Mouse (Mus musculus): Measurements from ENCODE around the gene Opa3. TPM values are rescaled to one million over a fixed set of nuclear protein-coding genes. Genes with fewer than 3 reads are reported as not detected.

The Opa3 gene
- polyA plus RNA-seq (2014; fragmentation: Illumina TruSeq; extraction: RNeasy Lipid Tissue Mini Kit (QIAGEN cat#74804); ENCODE audit: low read depth, low replicate concordance) = 69.0 TPM

GRCm38 (mm10) chr7:19227883-19228792 lies at the start of gene Opa3:
Opa3 (plus strand) TSS chr7:19228334.

GRCm38 (mm10) chr7:19211996-19212755 lies 16.0 kb upstream of the Opa3 start, which contains the start of gene Gpr4:
Gpr4 (plus strand) TSS chr7:19212538.

GRCm38 (mm10) chr7:19271238-19272172 lies 43.4 kb downstream of the Opa3 start, which contains the start of gene Vasp:
Vasp (minus strand) TSS chr7:19271817.

GRCm38 (mm10) chr7:19279581-19280114 lies 51.5 kb downstream of the Opa3 start, which contains the start of gene Ppm1n:
Ppm1n (minus strand) TSS chr7:19280064.

GRCm38 (mm10) chr7:19282385-19282784 lies 54.3 kb downstream of the Opa3 start, which contains the start of gene Rtn2:
Rtn2 (plus strand) TSS chr7:19282624.

Other genes starting within 250 kb of the Opa3 start
- not detected for gene Nanos2, start 240.9 kb upstream of the Opa3 start, polyA plus RNA-seq (2014; fragmentation: Illumina TruSeq; extraction: RNeasy Lipid Tissue Mini Kit (QIAGEN cat#74804); ENCODE audit: low read depth, low replicate concordance)
- gene Mypop, start 237.1 kb upstream of the Opa3 start, polyA plus RNA-seq (2014; fragmentation: Illumina TruSeq; extraction: RNeasy Lipid Tissue Mini Kit (QIAGEN cat#74804); ENCODE audit: low read depth, low replicate concordance) = 3.9 TPM
- gene Irf2bp1, start 224.3 kb upstream of the Opa3 start, polyA plus RNA-seq (2014; fragmentation: Illumina TruSeq; extraction: RNeasy Lipid Tissue Mini Kit (QIAGEN cat#74804); ENCODE audit: low read depth, low replicate concordance) = 15.7 TPM
- not detected for gene Foxa3, start 204.8 kb upstream of the Opa3 start, polyA plus RNA-seq (2014; fragmentation: Illumina TruSeq; extraction: RNeasy Lipid Tissue Mini Kit (QIAGEN cat#74804); ENCODE audit: low read depth, low replicate concordance)
- gene Sympk, start 204.0 kb upstream of the Opa3 start, polyA plus RNA-seq (2014; fragmentation: Illumina TruSeq; extraction: RNeasy Lipid Tissue Mini Kit (QIAGEN cat#74804); ENCODE audit: low read depth, low replicate concordance) = 84.9 TPM
- gene Rsph6a, start 173.6 kb upstream of the Opa3 start, polyA plus RNA-seq (2014; fragmentation: Illumina TruSeq; extraction: RNeasy Lipid Tissue Mini Kit (QIAGEN cat#74804); ENCODE audit: low read depth, low replicate concordance) = not detected
- 61.5 TPM for gene Dmwd, start 152.1 kb upstream of the Opa3 start, polyA plus RNA-seq (2014; fragmentation: Illumina TruSeq; extraction: RNeasy Lipid Tissue Mini Kit (QIAGEN cat#74804); ENCODE audit: low read depth, low replicate concordance)
- gene Dmpk, start 144.5 kb upstream of the Opa3 start, polyA plus RNA-seq (2014; fragmentation: Illumina TruSeq; extraction: RNeasy Lipid Tissue Mini Kit (QIAGEN cat#74804); ENCODE audit: low read depth, low replicate concordance) = 569 TPM
- 11.9 TPM for gene Six5, start 133.7 kb upstream of the Opa3 start, polyA plus RNA-seq (2014; fragmentation: Illumina TruSeq; extraction: RNeasy Lipid Tissue Mini Kit (QIAGEN cat#74804); ENCODE audit: low read depth, low replicate concordance)
- not detected for gene Gm4969, start 110.0 kb upstream of the Opa3 start, polyA plus RNA-seq (2014; fragmentation: Illumina TruSeq; extraction: RNeasy Lipid Tissue Mini Kit (QIAGEN cat#74804); ENCODE audit: low read depth, low replicate concordance)
- gene Fbxo46, start 108.5 kb upstream of the Opa3 start, polyA plus RNA-seq (2014; fragmentation: Illumina TruSeq; extraction: RNeasy Lipid Tissue Mini Kit (QIAGEN cat#74804); ENCODE audit: low read depth, low replicate concordance) = 4.0 TPM
- gene Qpctl, start 79.0 kb upstream of the Opa3 start, polyA plus RNA-seq (2014; fragmentation: Illumina TruSeq; extraction: RNeasy Lipid Tissue Mini Kit (QIAGEN cat#74804); ENCODE audit: low read depth, low replicate concordance) = 5.1 TPM
- gene Snrpd2, start 78.6 kb upstream of the Opa3 start, polyA plus RNA-seq (2014; fragmentation: Illumina TruSeq; extraction: RNeasy Lipid Tissue Mini Kit (QIAGEN cat#74804); ENCODE audit: low read depth, low replicate concordance) = 49.9 TPM
- 0.89 TPM for gene Gipr, start 62.2 kb upstream of the Opa3 start, polyA plus RNA-seq (2014; fragmentation: Illumina TruSeq; extraction: RNeasy Lipid Tissue Mini Kit (QIAGEN cat#74804); ENCODE audit: low read depth, low replicate concordance)
- 36.9 TPM for gene Eml2, start 51.9 kb upstream of the Opa3 start, polyA plus RNA-seq (2014; fragmentation: Illumina TruSeq; extraction: RNeasy Lipid Tissue Mini Kit (QIAGEN cat#74804); ENCODE audit: low read depth, low replicate concordance)
- 8.0 TPM for gene Gpr4, start 15.8 kb upstream of the Opa3 start, polyA plus RNA-seq (2014; fragmentation: Illumina TruSeq; extraction: RNeasy Lipid Tissue Mini Kit (QIAGEN cat#74804); ENCODE audit: low read depth, low replicate concordance)
- gene Vasp, start 43.5 kb downstream of the Opa3 start, polyA plus RNA-seq (2014; fragmentation: Illumina TruSeq; extraction: RNeasy Lipid Tissue Mini Kit (QIAGEN cat#74804); ENCODE audit: low read depth, low replicate concordance) = 36.4 TPM
- not detected for gene Ppm1n, start 51.7 kb downstream of the Opa3 start, polyA plus RNA-seq (2014; fragmentation: Illumina TruSeq; extraction: RNeasy Lipid Tissue Mini Kit (QIAGEN cat#74804); ENCODE audit: low read depth, low replicate concordance)
- gene Rtn2, start 54.3 kb downstream of the Opa3 start, polyA plus RNA-seq (2014; fragmentation: Illumina TruSeq; extraction: RNeasy Lipid Tissue Mini Kit (QIAGEN cat#74804); ENCODE audit: low read depth, low replicate concordance) = 176 TPM
- gene Fosb, start 81.7 kb downstream of the Opa3 start, polyA plus RNA-seq (2014; fragmentation: Illumina TruSeq; extraction: RNeasy Lipid Tissue Mini Kit (QIAGEN cat#74804); ENCODE audit: low read depth, low replicate concordance) = 3.6 TPM
- 48.8 TPM for gene Ercc1, start 116.4 kb downstream of the Opa3 start, polyA plus RNA-seq (2014; fragmentation: Illumina TruSeq; extraction: RNeasy Lipid Tissue Mini Kit (QIAGEN cat#74804); ENCODE audit: low read depth, low replicate concordance)
- 13.4 TPM for gene Cd3eap, start 131.1 kb downstream of the Opa3 start, polyA plus RNA-seq (2014; fragmentation: Illumina TruSeq; extraction: RNeasy Lipid Tissue Mini Kit (QIAGEN cat#74804); ENCODE audit: low read depth, low replicate concordance)
- 26.1 TPM for gene Ppp1r13l, start 131.4 kb downstream of the Opa3 start, polyA plus RNA-seq (2014; fragmentation: Illumina TruSeq; extraction: RNeasy Lipid Tissue Mini Kit (QIAGEN cat#74804); ENCODE audit: low read depth, low replicate concordance)
- 16.8 TPM for gene Ercc2, start 153.7 kb downstream of the Opa3 start, polyA plus RNA-seq (2014; fragmentation: Illumina TruSeq; extraction: RNeasy Lipid Tissue Mini Kit (QIAGEN cat#74804); ENCODE audit: low read depth, low replicate concordance)
- gene Klc3, start 175.8 kb downstream of the Opa3 start, polyA plus RNA-seq (2014; fragmentation: Illumina TruSeq; extraction: RNeasy Lipid Tissue Mini Kit (QIAGEN cat#74804); ENCODE audit: low read depth, low replicate concordance) = 0.55 TPM
- 2,990 TPM for gene Ckm, start 176.4 kb downstream of the Opa3 start, polyA plus RNA-seq (2014; fragmentation: Illumina TruSeq; extraction: RNeasy Lipid Tissue Mini Kit (QIAGEN cat#74804); ENCODE audit: low read depth, low replicate concordance)
- gene Mark4, start 230.5 kb downstream of the Opa3 start, polyA plus RNA-seq (2014; fragmentation: Illumina TruSeq; extraction: RNeasy Lipid Tissue Mini Kit (QIAGEN cat#74804); ENCODE audit: low read depth, low replicate concordance) = 16.4 TPM
- 1.4 TPM for gene Exoc3l2, start 235.0 kb downstream of the Opa3 start, polyA plus RNA-seq (2014; fragmentation: Illumina TruSeq; extraction: RNeasy Lipid Tissue Mini Kit (QIAGEN cat#74804); ENCODE audit: low read depth, low replicate concordance)

Data from heart, adult 10 weeks (tissue).